Mouse (Mus musculus): ENCODE measurements around the gene Zmynd10. TPM values are rescaled to one million over a fixed set of nuclear protein-coding genes. Genes with fewer than 3 reads are reported as not detected.

Zmynd10 gene
- polyA plus RNA-seq, 1 experiment, result 0.84 TPM

GRCm38 (mm10) chr9:107566041-107566709 is 19.1 kb downstream of the Zmynd10 start:
- peak in 1 of 2 experiments; percentile 78 for DNase-seq (ENCODE audit: low read depth in 1 of 2, low spot score in 2 of 2)
- Histone ChIP-seq H3K4me3 (ENCODE audit: extremely low read depth, insufficient read depth, insufficient read length) (no peak overlapping the region), H3K4me1 (ENCODE audit: control insufficient read depth, insufficient read depth, insufficient read length) (peaks cover 17% of the 10 kb centered on the region; the same call in 1 of the 2 replicates), H3K27me3 (ENCODE audit: control insufficient read depth, insufficient read depth, low read length) (no peaks in the 10 kb centered on the region), H3K36me3 (ENCODE audit: control insufficient read depth, insufficient read depth, low read length) (peaks cover 7% of the 10 kb centered on the region), H3K27ac (ENCODE audit: insufficient read depth, low read length) (peak overlapping the region; percentile 12; the same call in 1 of the 2 replicates)
- TF ChIP-seq CTCF (IDR thresholded peaks at IDR 0.05; ENCODE audit: extremely low read depth, insufficient read depth, insufficient read length, insufficient replicate concordance) (peak; percentile 76; the same call in 1 of the 2 replicates), POLR2A (IDR thresholded peaks at IDR 0.05; ENCODE audit: low read depth, low read length) (no peak)
- 58% methylated on average over 15 of the region's 15 CpGs for WGBS

GRCm38 (mm10) chr9:107566855-107567254 is 19.8 kb downstream of the Zmynd10 start:
- Histone ChIP-seq H3K36me3 (ENCODE audit: control insufficient read depth, insufficient read depth, low read length) (peaks cover 2% of the 10 kb centered on the region), H3K4me1 (ENCODE audit: control insufficient read depth, insufficient read depth, insufficient read length) (peaks cover 17% of the 10 kb centered on the region; the same call in 1 of the 2 replicates), H3K4me3 (ENCODE audit: extremely low read depth, insufficient read depth, insufficient read length) (no peak overlapping the region), H3K27me3 (ENCODE audit: control insufficient read depth, insufficient read depth, low read length) (no peaks in the 10 kb centered on the region), H3K27ac (ENCODE audit: insufficient read depth, low read length) (peak overlapping the region; percentile 24; the same call in 1 of the 2 replicates)
- 68% methylated on average over 3 of the region's 3 CpGs for WGBS
- DNase-seq (ENCODE audit: low read depth in 1 of 2, low spot score in 2 of 2), result no peak
- TF ChIP-seq CTCF (IDR thresholded peaks at IDR 0.05; ENCODE audit: extremely low read depth, insufficient read depth, insufficient read length, insufficient replicate concordance) (no peak), POLR2A (IDR thresholded peaks at IDR 0.05; ENCODE audit: low read depth, low read length) (no peak)

DNA sequence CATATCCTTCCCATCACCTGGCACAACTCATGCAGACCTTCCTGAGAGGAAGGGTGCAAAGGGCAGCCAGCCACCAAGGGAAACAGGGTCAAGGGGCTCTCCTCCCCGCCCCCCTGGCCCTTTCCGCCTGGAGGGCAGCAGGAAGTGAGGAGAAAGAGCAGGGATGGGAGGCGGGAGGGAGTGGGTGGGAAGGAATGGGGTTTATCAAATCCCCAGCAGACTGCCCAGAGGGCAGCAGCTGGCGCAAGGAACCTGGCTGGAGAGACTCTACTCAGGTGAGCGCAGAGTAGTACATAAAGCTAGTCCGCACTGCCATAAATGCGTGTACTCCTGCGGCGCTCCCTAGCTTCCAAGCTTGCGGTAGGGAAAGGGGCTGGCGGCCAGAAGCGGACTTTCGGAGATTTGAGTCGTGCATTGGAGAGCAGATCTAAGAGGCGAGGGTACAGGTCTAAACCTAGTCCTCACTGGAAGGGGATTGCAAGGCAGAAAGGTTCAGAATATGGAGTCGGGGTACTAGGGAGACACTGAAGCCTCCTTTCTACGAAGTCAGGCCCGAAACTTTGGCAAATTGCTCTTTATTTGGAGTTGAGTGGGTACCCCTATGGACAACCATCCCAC is 20.7 kb downstream of the Zmynd10 start, which contains the start of gene Hyal2:
Hyal2 (plus strand) TSS at position 244 of the 618 bp plus-strand sequence.
- H3K4me1 ChIP-seq (ENCODE audit: control insufficient read depth, insufficient read depth, insufficient read length), result peaks cover 17% of the 10 kb centered on the region; the same call in 1 of the 2 replicates

GRCm38 (mm10) chr9:107568331-107569261 is 21.5 kb downstream of the Zmynd10 start:
- H3K4me1 ChIP-seq (ENCODE audit: control insufficient read depth, insufficient read depth, insufficient read length), result peaks cover 15% of the 10 kb centered on the region; the same call in 1 of the 2 replicates
- peak overlapping the region; percentile 88 for H3K4me3 ChIP-seq (ENCODE audit: extremely low read depth, insufficient read depth, insufficient read length)
- DNase-seq (ENCODE audit: low read depth in 1 of 2, low spot score in 2 of 2), result peak; percentile 79 to 80
- WGBS, result 2% methylated on average over 41 of the region's 41 CpGs
- peak overlapping the region; percentile 62 for H3K27ac ChIP-seq (ENCODE audit: insufficient read depth, low read length)
- no peak; the same call in 1 of the 2 replicates for TF ChIP-seq POLR2A (IDR thresholded peaks at IDR 0.05; ENCODE audit: low read depth, low read length)
- TF ChIP-seq CTCF (IDR thresholded peaks at IDR 0.05; ENCODE audit: extremely low read depth, insufficient read depth, insufficient read length, insufficient replicate concordance), result no peak
- H3K36me3 ChIP-seq (ENCODE audit: control insufficient read depth, insufficient read depth, low read length), result no peaks in the 10 kb centered on the region; the same call in 1 of the 2 replicates
- H3K27me3 ChIP-seq (ENCODE audit: control insufficient read depth, insufficient read depth, low read length), result no peaks in the 10 kb centered on the region

More for the DNA sequence above, 20.7 kb downstream of the Zmynd10 start, which contains the start of gene Hyal2:
- TF ChIP-seq CTCF (IDR thresholded peaks at IDR 0.05; ENCODE audit: extremely low read depth, insufficient read depth, insufficient read length, insufficient replicate concordance), result no peak
- TF ChIP-seq POLR2A (IDR thresholded peaks at IDR 0.05; ENCODE audit: low read depth, low read length), result no peak
- Histone ChIP-seq H3K4me3 (ENCODE audit: extremely low read depth, insufficient read depth, insufficient read length) (peak within 1 kb of the TSS; percentile 88), H3K27ac (ENCODE audit: insufficient read depth, low read length) (peak within 1 kb of the TSS; percentile 62), H3K27me3 (ENCODE audit: control insufficient read depth, insufficient read depth, low read length) (no peaks in the 10 kb centered on the region), H3K36me3 (ENCODE audit: control insufficient read depth, insufficient read depth, low read length) (no peaks in the 10 kb centered on the region; the same call in 1 of the 2 replicates)
- 74% methylated on average over 18 of the region's 18 CpGs for WGBS
- DNase-seq (ENCODE audit: low read depth in 1 of 2, low spot score in 2 of 2), result no peak

- TF ChIP-seq CTCF (IDR thresholded peaks at IDR 0.05; ENCODE audit: extremely low read depth, insufficient read depth, insufficient read length, insufficient replicate concordance) (no peak), POLR2A (IDR thresholded peaks at IDR 0.05; ENCODE audit: low read depth, low read length) (no peak)
- WGBS, result 0% methylated on average over 23 of the region's 23 CpGs
- H3K4me3 ChIP-seq (ENCODE audit: extremely low read depth, insufficient read depth, insufficient read length), result peak overlapping the region; percentile 88
- peak overlapping the region; percentile 43; the same call in 1 of the 2 replicates for H3K27ac ChIP-seq (ENCODE audit: insufficient read depth, low read length)
- DNase-seq (ENCODE audit: low read depth in 1 of 2, low spot score in 2 of 2), result no peak
- no peaks in the 10 kb centered on the region; the same call in 1 of the 2 replicates for H3K36me3 ChIP-seq (ENCODE audit: control insufficient read depth, insufficient read depth, low read length)
- H3K27me3 ChIP-seq (ENCODE audit: control insufficient read depth, insufficient read depth, low read length), result no peaks in the 10 kb centered on the region
- H3K4me1 ChIP-seq (ENCODE audit: control insufficient read depth, insufficient read depth, insufficient read length), result peaks cover 9% of the 10 kb centered on the region; the same call in 1 of the 2 replicates
Measured at GRCm38 (mm10) chr9:107569270-107569669, 22.2 kb downstream of the Zmynd10 start.

- TF ChIP-seq POLR2A (IDR thresholded peaks at IDR 0.05; ENCODE audit: low read depth, low read length) (no peak), CTCF (IDR thresholded peaks at IDR 0.05; ENCODE audit: extremely low read depth, insufficient read depth, insufficient read length, insufficient replicate concordance) (no peak)
- WGBS, result 79% methylated on average over 13 of the region's 13 CpGs
- Histone ChIP-seq H3K27me3 (ENCODE audit: control insufficient read depth, insufficient read depth, low read length) (no peaks in the 10 kb centered on the region), H3K27ac (ENCODE audit: insufficient read depth, low read length) (no peak overlapping the region), H3K4me1 (ENCODE audit: control insufficient read depth, insufficient read depth, insufficient read length) (peaks cover 9% of the 10 kb centered on the region; the same call in 1 of the 2 replicates), H3K36me3 (ENCODE audit: control insufficient read depth, insufficient read depth, low read length) (no peaks in the 10 kb centered on the region; the same call in 1 of the 2 replicates), H3K4me3 (ENCODE audit: extremely low read depth, insufficient read depth, insufficient read length) (no peak overlapping the region; the same call in 1 of the 2 replicates)
- no peak for DNase-seq (ENCODE audit: low read depth in 1 of 2, low spot score in 2 of 2)
Measured at GRCm38 (mm10) chr9:107570016-107570415, 22.9 kb downstream of the Zmynd10 start.
